In genomic region chr11:76468347-76468746, GRCm38 (mm10) we compare ENCODE assay signal across 8 mouse cellular contexts.
A peak's percentile ranks its signal among the peaks of the same experiment; 100 is the strongest.
DNase-seq lines count a peak whose midpoint lies in the region; ATAC-seq lines count a peak whose summit lies in the region.

No protein-coding gene starts in this region.

- peak overlapping the region; percentile 77 for H3K27ac ChIP-seq in embryonic facial prominence, embryonic 10.5 days (replicated peaks)
- peak overlapping the region; percentile 95 for H3K27ac ChIP-seq in hindbrain, embryonic 14.5 days
- H3K27ac ChIP-seq in limb, embryonic 12.5 days = peak overlapping the region; percentile 53; the same call in 1 of the 2 replicates

- peaks cover 18% of the 10 kb centered on the region for H3K36me3 ChIP-seq in embryonic facial prominence, embryonic 10.5 days (replicated peaks)
- peaks cover 12% of the 10 kb centered on the region for H3K36me3 ChIP-seq in hindbrain, embryonic 14.5 days (replicated peaks; ENCODE audit: control insufficient read depth, insufficient read depth)
- H3K36me3 ChIP-seq in limb, embryonic 12.5 days = peaks cover 45% of the 10 kb centered on the region

- peaks cover 84% of the 10 kb centered on the region for H3K4me1 ChIP-seq in embryonic facial prominence, embryonic 10.5 days
- peaks cover 78% of the 10 kb centered on the region for H3K4me1 ChIP-seq in hindbrain, embryonic 14.5 days (replicated peaks; ENCODE audit: control insufficient read depth, insufficient read depth, low read length)
- H3K4me1 ChIP-seq in limb, embryonic 12.5 days (replicated peaks) = peaks cover 73% of the 10 kb centered on the region

- peak overlapping the region; percentile 80 for H3K9ac ChIP-seq in hindbrain, embryonic 14.5 days
- 0 out of 2 replicates have a peak overlapping the region, but pooled peaks have one; percentile 18 for H3K9ac ChIP-seq in limb, embryonic 12.5 days (replicated peaks)

- ATAC-seq in hindbrain, embryonic 14.5 days (ENCODE audit: low FRiP score) = peak; percentile 72
- no peak for ATAC-seq in limb, embryonic 12.5 days (ENCODE audit: insufficient number of reproducible peaks, insufficient read depth, low FRiP score, low TSS enrichment, low read depth)
- no peak for ATAC-seq in megakaryocyte progenitor cell, adult 5-6 weeks (replicated peaks; ENCODE audit: poor library complexity)

- H3K9me3 ChIP-seq in embryonic facial prominence, embryonic 10.5 days = no peaks in the 10 kb centered on the region
- H3K9me3 ChIP-seq in hindbrain, embryonic 14.5 days (ENCODE audit: control insufficient read depth, low read length) = no peaks in the 10 kb centered on the region
- H3K9me3 ChIP-seq in limb, embryonic 12.5 days = no peaks in the 10 kb centered on the region

- peak overlapping the region; percentile 64 for H3K4me2 ChIP-seq in hindbrain, embryonic 14.5 days (replicated peaks)
- 0 out of 2 replicates have a peak overlapping the region, but pooled peaks have one; percentile 6 for H3K4me2 ChIP-seq in limb, embryonic 12.5 days

- DNase-seq in layer of hippocampus, adult 18-20 months (ENCODE audit: low spot score in 2 of 2) = peak; percentile 44 to 59
- DNase-seq in layer of hippocampus, postnatal 36 days = no peak
- DNase-seq in embryonic facial prominence, embryonic 10.5 days (ENCODE audit: low spot score) = peak; percentile 65
- peak; percentile 82 for DNase-seq in hindbrain, embryonic 14.5 days (ENCODE audit: low spot score)
- peak; percentile 64 for DNase-seq in retina, embryonic 14.5 days (ENCODE audit: low spot score)
- DNase-seq in urinary bladder, postnatal 10 days (ENCODE audit: low spot score) = no peak

- WGBS in embryonic facial prominence, embryonic 10.5 days = 8% methylated on average over 6 of the region's 6 CpGs
- WGBS in hindbrain, embryonic 14.5 days = 0% methylated on average over 6 of the region's 6 CpGs
- 21% methylated on average over 6 of the region's 6 CpGs for WGBS in limb, embryonic 12.5 days

- peaks cover 8% of the 10 kb centered on the region; the same call in 1 of the 2 replicates for H3K27me3 ChIP-seq in embryonic facial prominence, embryonic 10.5 days (replicated peaks; ENCODE audit: low read depth, poor library complexity, severe bottlenecking)
- H3K27me3 ChIP-seq in hindbrain, embryonic 14.5 days (ENCODE audit: control insufficient read depth, insufficient read depth, low read length) = no peaks in the 10 kb centered on the region
- no peaks in the 10 kb centered on the region for H3K27me3 ChIP-seq in limb, embryonic 12.5 days

- peak overlapping the region; percentile 36 for H3K4me3 ChIP-seq in embryonic facial prominence, embryonic 10.5 days
- peak overlapping the region; percentile 47 for H3K4me3 ChIP-seq in hindbrain, embryonic 14.5 days (replicated peaks; ENCODE audit: low read length)
- no peak overlapping the region for H3K4me3 ChIP-seq in limb, embryonic 12.5 days (replicated peaks)

Comparison
In these comparisons a context has a peak if more than half of its experiments do, and no peak if none do; other contexts are left out.
1. DNase-seq: peak in layer of hippocampus, adult 18-20 months (2 of 2), embryonic facial prominence, embryonic 10.5 days (single experiment), hindbrain, embryonic 14.5 days (single experiment) and retina, embryonic 14.5 days (single experiment); none in layer of hippocampus, postnatal 36 days (0 of 2) and urinary bladder, postnatal 10 days (single experiment).
2. Peak in every context shown above with its lines, with median percentiles within 50 percentile points of each other: H3K27ac ChIP-seq.